Mouse (Mus musculus): Measurements from ENCODE around the gene Olfr726.
A peak's percentile ranks its signal among the peaks of the same experiment; 100 is the strongest.

Olfr726 gene

GRCm38 (mm10) chr14:50090853-50091252, at the start of gene Olfr726:
Gene Olfr726 (minus strand): TSS chr14:50090953.
- no peak for DNase-seq

GRCm38 (mm10) chr14:50122886-50123285, 32.1 kb upstream of the Olfr726 start, which contains the start of gene Olfr727:
Gene Olfr727 (plus strand): TSS chr14:50123186.
- DNase-seq: no peak

- no peak for DNase-seq
Measured at GRCm38 (mm10) chr14:50062733-50063104, 28.0 kb downstream of the Olfr726 start.

GRCm38 (mm10) chr14:50061955-50062732, 28.6 kb downstream of the Olfr726 start:
- peak; percentile 71 for DNase-seq

GRCm38 (mm10) chr14:50061590-50061954, 29.2 kb downstream of the Olfr726 start:
- no peak for DNase-seq

GRCm38 (mm10) chr14:50061179-50061578, 29.6 kb downstream of the Olfr726 start:
- DNase-seq: no peak

- DNase-seq: no peak
Measured at GRCm38 (mm10) chr14:50040275-50040674, 50.5 kb downstream of the Olfr726 start, which contains the start of gene Olfr725. Gene Olfr725 (minus strand): TSS chr14:50040375.

Measured in kidney, postnatal 14 days (tissue).